Mouse (Mus musculus): ENCODE data around the gene Ccr2. TPM values are rescaled to one million over a fixed set of nuclear protein-coding genes. Genes with fewer than 3 reads are reported as not detected.

Gene Ccr2
- polyA plus RNA-seq, 1 experiment from 2014 or later: 2.0 TPM

DNA sequence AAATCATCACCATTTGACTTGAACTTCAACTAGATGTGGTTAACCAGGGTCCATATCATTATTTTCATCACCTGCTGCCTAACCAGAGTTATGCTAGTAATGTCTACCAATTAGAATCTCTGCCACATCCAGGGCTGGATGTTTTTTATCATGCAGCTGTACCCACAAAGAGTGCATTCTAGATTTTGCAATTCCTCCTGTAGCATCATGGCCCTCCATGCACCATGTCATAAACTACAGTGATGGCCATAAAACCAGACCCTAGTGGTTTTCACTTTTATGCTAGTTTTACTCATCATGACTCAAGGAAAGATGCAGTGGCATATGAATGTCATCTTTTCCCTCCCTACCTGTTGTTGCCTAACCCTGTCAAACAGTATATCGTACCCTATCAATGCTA is 2.6 kb upstream of the Ccr2 start:
- H3K4me3 ChIP-seq: no peak overlapping the region
- no peak overlapping the region for H3K4me2 ChIP-seq (replicated peaks)
- H3K9ac ChIP-seq: no peak overlapping the region
- WGBS: 82% methylated on average over 1 of the region's 1 CpGs
- no peak for ATAC-seq (ENCODE audit: low FRiP score, low read depth)
- no peaks in the 10 kb centered on the region for H3K36me3 ChIP-seq
- H3K27ac ChIP-seq: no peak overlapping the region
- no peaks in the 10 kb centered on the region for H3K4me1 ChIP-seq
- H3K27me3 ChIP-seq: no peaks in the 10 kb centered on the region
- no peaks in the 10 kb centered on the region for H3K9me3 ChIP-seq

DNA sequence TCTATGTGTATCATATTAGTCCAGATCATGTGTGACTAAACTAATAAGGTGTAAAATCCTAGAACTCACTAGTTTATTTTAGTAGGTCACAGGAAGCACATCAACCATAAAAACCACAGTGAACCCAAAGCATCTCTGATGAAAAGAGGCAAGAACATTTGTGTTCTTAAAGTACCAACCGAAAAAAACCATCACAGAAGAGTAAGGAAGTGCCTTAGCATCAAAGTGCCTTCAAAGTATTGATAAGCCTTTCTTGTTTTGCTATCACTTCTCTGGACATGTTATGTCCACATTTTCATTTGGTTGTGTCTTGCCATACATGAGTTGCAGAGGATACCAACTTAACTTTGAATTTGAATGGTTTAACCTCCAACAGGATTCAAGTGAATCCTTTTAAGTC is 1.4 kb upstream of the Ccr2 start:
- no peaks in the 10 kb centered on the region for H3K9me3 ChIP-seq
- no peak overlapping the region for H3K4me2 ChIP-seq (replicated peaks)
- H3K9ac ChIP-seq: no peak overlapping the region
- H3K4me1 ChIP-seq: no peaks in the 10 kb centered on the region
- no peak for ATAC-seq (ENCODE audit: low FRiP score, low read depth)
- 76% methylated on average over 1 of the region's 1 CpGs for WGBS
- no peaks in the 10 kb centered on the region for H3K27me3 ChIP-seq
- no peak overlapping the region for H3K27ac ChIP-seq
- H3K36me3 ChIP-seq: no peaks in the 10 kb centered on the region
- no peak overlapping the region for H3K4me3 ChIP-seq

DNA sequence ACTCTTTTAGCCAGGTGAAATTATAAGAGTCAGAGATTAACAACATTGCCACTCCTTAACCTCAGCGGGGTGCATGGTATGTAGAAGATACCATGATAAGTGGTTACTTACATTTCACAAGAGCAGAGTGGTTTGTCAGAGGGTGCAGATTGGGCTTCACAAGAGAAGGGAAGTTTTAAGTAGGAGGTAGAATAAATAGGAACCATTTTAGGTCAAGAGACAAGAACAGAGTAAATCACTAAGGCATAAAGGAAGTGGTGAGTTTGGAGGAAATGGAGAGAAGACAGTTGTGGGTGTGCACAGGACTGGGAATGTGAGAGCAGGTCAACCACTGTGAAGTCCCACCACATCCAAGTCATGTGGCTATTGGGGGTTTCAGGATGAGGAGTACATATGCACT is 1.4 kb downstream of the Ccr2 start:
- no peak for ATAC-seq (ENCODE audit: low FRiP score, low read depth)
- Histone ChIP-seq H3K4me3 (no peak overlapping the region), H3K9ac (no peak overlapping the region), H3K27ac (no peak overlapping the region), H3K9me3 (no peaks in the 10 kb centered on the region), H3K36me3 (no peaks in the 10 kb centered on the region), H3K4me2 (replicated peaks) (no peak overlapping the region), H3K27me3 (no peaks in the 10 kb centered on the region), H3K4me1 (no peaks in the 10 kb centered on the region)
- 69% methylated on average over 1 of the region's 1 CpGs for WGBS

DNA sequence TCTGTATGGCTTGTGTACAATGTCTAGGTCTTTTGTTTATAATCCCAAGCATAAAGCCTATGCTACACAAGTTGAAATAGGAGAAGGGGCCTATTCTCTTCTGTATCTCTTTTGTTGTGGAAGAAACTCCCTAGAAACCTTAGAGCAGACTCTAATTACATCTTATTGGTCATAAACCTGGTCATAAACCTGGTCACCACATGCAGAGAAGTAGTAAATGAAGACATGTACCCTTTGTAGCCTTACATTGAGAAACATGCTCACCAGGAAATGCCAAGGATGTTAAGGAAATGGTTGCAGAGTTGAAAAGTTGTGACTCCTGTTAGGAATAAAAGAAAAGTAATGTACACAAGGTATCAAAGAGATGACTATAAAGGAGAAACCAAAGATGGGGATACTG is 3.4 kb downstream of the Ccr2 start:
- ATAC-seq (ENCODE audit: low FRiP score, low read depth): no peak
- no peaks in the 10 kb centered on the region for H3K36me3 ChIP-seq
- no peak overlapping the region for H3K9ac ChIP-seq
- no peaks in the 10 kb centered on the region for H3K4me1 ChIP-seq
- H3K9me3 ChIP-seq: no peaks in the 10 kb centered on the region
- no peak overlapping the region for H3K27ac ChIP-seq
- H3K4me3 ChIP-seq: no peak overlapping the region
- H3K27me3 ChIP-seq: no peaks in the 10 kb centered on the region
- H3K4me2 ChIP-seq (replicated peaks): no peak overlapping the region

GRCm38 (mm10) chr9:124107232-124107631 is 5.5 kb downstream of the Ccr2 start:
- Histone ChIP-seq H3K36me3 (no peaks in the 10 kb centered on the region), H3K27me3 (no peaks in the 10 kb centered on the region), H3K4me3 (no peak overlapping the region), H3K27ac (no peak overlapping the region), H3K9ac (no peak overlapping the region), H3K4me1 (no peaks in the 10 kb centered on the region), H3K9me3 (no peaks in the 10 kb centered on the region), H3K4me2 (replicated peaks) (no peak overlapping the region)
- no peak for ATAC-seq (ENCODE audit: low FRiP score, low read depth)

GRCm38 (mm10) chr9:124108356-124109127 is 6.8 kb downstream of the Ccr2 start:
- no peak overlapping the region for H3K27ac ChIP-seq
- no peak overlapping the region for H3K4me2 ChIP-seq (replicated peaks)
- H3K4me3 ChIP-seq: no peak overlapping the region
- no peaks in the 10 kb centered on the region for H3K27me3 ChIP-seq
- ATAC-seq (ENCODE audit: low FRiP score, low read depth): no peak
- 69% methylated on average over 2 of the region's 2 CpGs for WGBS
- no peaks in the 10 kb centered on the region for H3K36me3 ChIP-seq
- H3K9ac ChIP-seq: no peak overlapping the region
- no peaks in the 10 kb centered on the region for H3K4me1 ChIP-seq
- no peaks in the 10 kb centered on the region for H3K9me3 ChIP-seq

DNA sequence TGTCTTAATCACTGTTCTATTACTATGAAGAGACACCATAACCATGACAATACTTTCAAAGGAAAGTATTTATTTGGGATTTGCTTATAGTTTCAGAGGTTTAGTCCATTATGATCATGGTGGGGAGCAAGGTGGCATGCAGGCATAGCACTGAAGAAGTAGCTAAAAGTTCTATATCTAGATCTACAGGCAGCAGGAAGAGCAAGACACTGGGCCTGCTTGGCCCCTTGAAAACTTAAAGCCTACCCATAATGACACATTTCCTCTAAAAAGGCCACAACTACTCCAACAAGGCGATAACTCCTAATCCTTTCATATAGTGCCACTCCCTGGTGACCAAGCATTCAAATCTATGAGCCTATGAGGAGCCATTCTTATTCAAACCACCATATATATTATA is 10.2 kb downstream of the Ccr2 start:
- Histone ChIP-seq H3K4me3 (no peak overlapping the region), H3K4me2 (replicated peaks) (no peak overlapping the region), H3K27ac (no peak overlapping the region), H3K9ac (no peak overlapping the region), H3K4me1 (no peaks in the 10 kb centered on the region), H3K9me3 (no peaks in the 10 kb centered on the region), H3K27me3 (no peaks in the 10 kb centered on the region), H3K36me3 (no peaks in the 10 kb centered on the region)
- WGBS: 78% methylated on average over 1 of the region's 1 CpGs
- no peak for ATAC-seq (ENCODE audit: low FRiP score, low read depth)

DNA sequence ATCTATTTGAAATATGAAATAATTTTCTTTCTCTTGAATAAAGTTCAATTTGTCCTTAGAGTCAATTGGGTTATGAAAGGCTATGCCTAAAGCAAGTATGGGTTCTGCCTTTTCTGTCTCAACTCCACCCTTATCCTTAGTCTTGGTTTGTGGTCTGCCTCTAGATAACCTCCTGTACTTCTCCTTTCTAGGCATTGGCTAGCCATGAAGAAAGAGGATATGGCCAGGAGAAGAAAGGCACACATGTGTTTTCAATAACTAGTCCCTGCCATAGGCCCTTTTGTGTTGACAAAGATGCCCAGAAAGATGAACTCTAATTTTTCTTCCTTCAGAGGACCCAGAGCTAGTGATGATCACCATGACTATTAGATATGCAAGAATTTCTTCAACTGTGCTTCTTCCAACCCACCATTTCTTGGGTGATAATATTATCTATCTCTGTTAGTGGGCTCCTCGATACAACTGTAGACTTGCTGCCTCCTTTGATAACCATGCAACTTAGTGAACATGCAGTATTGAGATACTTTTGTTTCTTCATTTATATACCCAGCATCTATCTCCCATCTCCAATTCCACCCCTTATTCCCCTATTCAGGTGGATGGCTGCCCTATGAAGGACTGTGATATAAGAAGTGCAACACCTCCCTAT is 11.0 kb downstream of the Ccr2 start:
- Histone ChIP-seq H3K9me3 (no peaks in the 10 kb centered on the region), H3K4me3 (no peak overlapping the region), H3K36me3 (no peaks in the 10 kb centered on the region), H3K4me2 (replicated peaks) (no peak overlapping the region), H3K9ac (no peak overlapping the region), H3K27ac (no peak overlapping the region), H3K4me1 (no peaks in the 10 kb centered on the region), H3K27me3 (no peaks in the 10 kb centered on the region)
- WGBS: 89% methylated on average over 1 of the region's 1 CpGs
- no peak for ATAC-seq (ENCODE audit: low FRiP score, low read depth)

GRCm38 (mm10) chr9:124113777-124114176 is 12.0 kb downstream of the Ccr2 start:
- ATAC-seq (ENCODE audit: low FRiP score, low read depth): no peak
- no peak overlapping the region for H3K4me3 ChIP-seq
- no peak overlapping the region for H3K4me2 ChIP-seq (replicated peaks)
- WGBS: 69% methylated on average over 1 of the region's 1 CpGs
- H3K4me1 ChIP-seq: no peaks in the 10 kb centered on the region
- H3K36me3 ChIP-seq: no peaks in the 10 kb centered on the region
- no peak overlapping the region for H3K9ac ChIP-seq
- H3K27me3 ChIP-seq: no peaks in the 10 kb centered on the region
- H3K27ac ChIP-seq: no peak overlapping the region
- H3K9me3 ChIP-seq: no peaks in the 10 kb centered on the region

DNA sequence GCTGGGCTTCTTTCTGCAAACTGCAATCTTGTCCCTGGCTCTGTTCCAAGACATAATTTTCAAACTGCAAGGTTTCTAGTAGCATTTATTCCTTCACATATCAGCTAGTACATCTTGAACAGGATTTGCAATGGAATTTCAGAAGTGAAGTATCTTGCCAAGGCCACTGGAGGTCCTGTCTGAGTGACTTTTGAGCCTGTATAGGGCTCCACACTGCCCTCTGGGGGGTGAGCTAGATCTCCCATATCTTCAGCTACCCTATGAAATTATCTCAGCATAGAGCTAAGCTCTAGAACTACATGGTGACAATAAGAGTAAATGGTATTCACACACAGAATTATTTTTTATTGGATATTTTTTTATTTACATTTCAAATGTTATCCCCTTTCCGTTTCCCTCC is 16.7 kb downstream of the Ccr2 start:
- Histone ChIP-seq H3K4me2 (replicated peaks) (no peak overlapping the region), H3K9me3 (no peaks in the 10 kb centered on the region), H3K4me3 (no peak overlapping the region), H3K27me3 (no peaks in the 10 kb centered on the region), H3K9ac (no peak overlapping the region), H3K36me3 (no peaks in the 10 kb centered on the region), H3K4me1 (no peaks in the 10 kb centered on the region), H3K27ac (no peak overlapping the region)
- 93% methylated on average over 1 of the region's 1 CpGs for WGBS
- ATAC-seq (ENCODE audit: low FRiP score, low read depth): no peak

DNA sequence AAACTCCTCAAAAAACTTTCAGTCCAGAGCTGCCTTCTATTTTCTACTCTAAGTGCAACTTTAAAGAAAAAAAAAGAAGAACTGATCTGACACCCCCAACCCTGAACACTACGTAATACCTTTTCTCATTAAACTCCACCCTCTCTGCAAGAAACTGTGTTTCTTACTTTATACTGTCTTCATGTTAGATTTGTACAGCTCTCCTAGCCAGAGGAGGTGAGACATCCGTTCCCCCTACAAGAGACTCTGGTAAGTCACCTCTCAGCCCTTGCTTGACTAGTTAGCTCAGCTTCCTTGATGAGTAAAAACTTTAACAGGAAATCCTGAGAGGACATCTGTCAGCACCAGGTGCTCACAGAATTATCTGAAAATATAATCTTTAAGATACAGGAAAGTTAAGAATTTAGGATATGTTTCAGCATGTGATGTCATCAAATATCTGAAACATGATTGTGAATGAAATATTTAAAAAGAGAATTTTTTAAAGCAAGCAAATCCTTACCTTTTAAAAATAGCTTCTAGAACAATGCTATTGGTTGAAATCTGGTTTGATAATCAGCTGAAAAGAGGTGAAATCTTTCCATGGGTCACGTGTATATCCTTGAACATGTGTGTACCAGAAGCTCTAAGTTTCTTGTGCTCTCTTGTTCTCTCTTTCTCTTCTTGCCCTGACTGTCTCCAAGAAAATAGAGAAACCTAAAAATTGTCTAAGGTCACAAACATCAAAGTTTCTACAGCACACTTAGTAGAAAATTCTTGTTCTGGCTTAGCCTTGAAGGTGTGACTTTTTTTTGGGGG is 19.8 kb downstream of the Ccr2 start, which contains the start of gene Ccr5:
TSS of gene Ccr5 (plus strand) at position 157 of the 798 bp plus-strand sequence.
- Histone ChIP-seq H3K27ac (no peak within 1 kb of the TSS), H3K9me3 (no peaks in the 10 kb centered on the region), H3K4me3 (no peak within 1 kb of the TSS), H3K4me2 (replicated peaks) (no peak within 1 kb of the TSS), H3K27me3 (no peaks in the 10 kb centered on the region), H3K36me3 (no peaks in the 10 kb centered on the region), H3K9ac (no peak within 1 kb of the TSS), H3K4me1 (no peaks in the 10 kb centered on the region)
- ATAC-seq (ENCODE audit: low FRiP score, low read depth): no peak
- WGBS: 69% methylated on average over 3 of the region's 3 CpGs

DNA sequence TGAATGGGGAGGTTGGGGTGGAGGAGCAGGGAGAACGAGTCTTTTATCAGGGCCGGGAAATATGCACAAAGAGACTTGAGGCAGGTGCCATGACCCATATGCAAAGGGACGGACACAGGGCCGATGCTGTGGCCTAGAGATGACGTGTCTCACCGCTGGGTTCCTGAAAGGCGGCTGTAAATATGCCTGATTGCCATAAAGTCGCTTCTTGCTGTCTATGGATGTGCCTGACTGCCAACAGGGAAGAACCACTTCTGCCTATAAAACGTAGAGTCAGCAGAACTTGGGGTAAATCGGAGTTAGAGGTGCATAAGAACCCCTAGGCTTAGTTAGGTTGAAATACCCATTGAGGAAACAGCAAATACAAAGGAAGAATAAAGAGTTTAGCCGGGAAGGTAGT is 23.8 kb downstream of the Ccr2 start:
- H3K9ac ChIP-seq: no peak overlapping the region
- H3K4me1 ChIP-seq: no peaks in the 10 kb centered on the region
- no peak for ATAC-seq (ENCODE audit: low FRiP score, low read depth)
- no peaks in the 10 kb centered on the region for H3K36me3 ChIP-seq
- no peak overlapping the region for H3K4me3 ChIP-seq
- no peak overlapping the region for H3K27ac ChIP-seq
- H3K27me3 ChIP-seq: no peaks in the 10 kb centered on the region
- WGBS: 81% methylated on average over 11 of the region's 11 CpGs
- no peak overlapping the region for H3K4me2 ChIP-seq (replicated peaks)
- H3K9me3 ChIP-seq: no peaks in the 10 kb centered on the region

All from limb, embryonic 13.5 days (tissue).